Mouse (Mus musculus) heart, postnatal 0 days (tissue): ENCODE results near the gene Zmat5.

Experiments used
- CTCF ChIP-seq: IDR thresholded peaks from 2 replicates; pipeline ENCODE4 v1.5.1; 2016; ENCODE audit warnings: antibody characterized with exemption, control low read depth, low read depth
- EP300 ChIP-seq: IDR thresholded peaks from 2 replicates; pipeline ENCODE4 v1.6.1; 2016; ENCODE audit warnings: antibody characterized with exemption, low read depth

DNA sequence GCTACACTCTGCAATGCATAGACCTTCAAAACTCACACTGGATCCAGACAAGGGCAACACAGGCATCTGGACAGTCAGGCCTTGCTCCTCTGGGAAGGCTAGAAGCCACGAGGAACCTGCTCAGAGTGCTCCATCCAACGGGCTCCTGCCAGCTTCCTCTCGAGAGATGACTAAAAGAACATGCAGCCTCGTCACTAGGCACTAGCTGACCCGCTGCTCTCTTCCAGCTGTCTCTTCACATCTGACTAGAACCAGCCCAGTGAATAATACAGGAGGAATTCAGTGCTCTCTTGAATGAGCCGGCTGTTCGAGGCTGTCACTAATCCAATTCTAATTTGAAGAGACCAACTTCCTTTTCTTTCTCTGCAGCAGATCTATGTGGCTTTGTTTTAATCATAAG is 67.3 kb downstream of the Zmat5 start:
- TF ChIP-seq CTCF (no peak), EP300 (no peak)
